Mouse (Mus musculus): ENCODE results near the gene Ppia. TPM values are rescaled to one million over a fixed set of nuclear protein-coding genes. Genes with fewer than 3 reads are reported as not detected.
"Not testable (repeated sequence)": the region's sequence is repeated elsewhere in the genome, so short reads cannot be mapped to it uniquely, and the experiment has no call there.

The Ppia gene
- polyA plus RNA-seq, 1 experiment from 2014 or later, result 4,857 TPM

- WGBS, result 42% methylated on average over 4 of the region's 4 CpGs
- Histone ChIP-seq H3K9me3 (ENCODE audit: control insufficient read depth, low read length) (no peaks in the 10 kb centered on the region), H3K4me1 (ENCODE audit: control insufficient read depth, insufficient read depth, low read length) (no peaks in the 10 kb centered on the region), H3K9ac (ENCODE audit: low read depth, low read length) (peak overlapping the region; percentile 87), H3K27me3 (replicated peaks; ENCODE audit: control insufficient read depth, insufficient read depth, low read length) (no peaks in the 10 kb centered on the region), H3K36me3 (ENCODE audit: control insufficient read depth, insufficient read depth, low read length) (peaks cover 22% of the 10 kb centered on the region), H3K27ac (replicated peaks; ENCODE audit: low read depth, low read length) (peak overlapping the region; percentile 96; the same call in 1 of the 2 replicates), H3K4me3 (ENCODE audit: low read depth, low read length) (peak overlapping the region; percentile 77), H3K4me2 (ENCODE audit: low read depth, low read length) (peak overlapping the region; percentile 64)
- DNase-seq (ENCODE audit: low spot score) (no peak), ATAC-seq (ENCODE audit: low read depth) (no peak)
These were observed 27.9 kb downstream of the Ppia start for GRCm38 (mm10) chr11:6443102-6443501.

GRCm38 (mm10) chr11:6443727-6444076 lies 28.5 kb downstream of the Ppia start:
- under 1% methylated on average over 10 of the region's 10 CpGs for WGBS
- DNase-seq (ENCODE audit: low spot score), result no peak

GRCm38 (mm10) chr11:6444077-6444853 lies 29.0 kb downstream of the Ppia start, which contains the start of gene H2afv:
H2afv (minus strand) TSS chr11:6444443.
- Histone ChIP-seq H3K36me3 (ENCODE audit: control insufficient read depth, insufficient read depth, low read length) (peaks cover 10% of the 10 kb centered on the region; the same call in 1 of the 2 replicates), H3K27me3 (replicated peaks; ENCODE audit: control insufficient read depth, insufficient read depth, low read length) (no peaks in the 10 kb centered on the region), H3K4me2 (ENCODE audit: low read depth, low read length) (peak within 1 kb of the TSS; percentile 64), H3K27ac (replicated peaks; ENCODE audit: low read depth, low read length) (peak within 1 kb of the TSS; percentile 96), H3K9ac (ENCODE audit: low read depth, low read length) (peak within 1 kb of the TSS; percentile 87), H3K4me3 (ENCODE audit: low read depth, low read length) (peak within 1 kb of the TSS; percentile 77), H3K4me1 (ENCODE audit: control insufficient read depth, insufficient read depth, low read length) (no peaks in the 10 kb centered on the region), H3K9me3 (ENCODE audit: control insufficient read depth, low read length) (no peaks in the 10 kb centered on the region)
- ATAC-seq (ENCODE audit: low read depth), result peak; percentile 99
- DNase-seq (ENCODE audit: low spot score), result peak; percentile 100
- WGBS, result under 1% methylated on average over 66 of the region's 80 CpGs

More at GRCm38 (mm10) chr11:6443727-6444076, 28.5 kb downstream of the Ppia start:
- Histone ChIP-seq H3K4me2 (ENCODE audit: low read depth, low read length) (peak overlapping the region; percentile 64), H3K27me3 (replicated peaks; ENCODE audit: control insufficient read depth, insufficient read depth, low read length) (no peaks in the 10 kb centered on the region), H3K9ac (ENCODE audit: low read depth, low read length) (peak overlapping the region; percentile 87), H3K27ac (replicated peaks; ENCODE audit: low read depth, low read length) (peak overlapping the region; percentile 96), H3K4me3 (ENCODE audit: low read depth, low read length) (peak overlapping the region; percentile 77), H3K4me1 (ENCODE audit: control insufficient read depth, insufficient read depth, low read length) (no peaks in the 10 kb centered on the region), H3K9me3 (ENCODE audit: control insufficient read depth, low read length) (no peaks in the 10 kb centered on the region), H3K36me3 (ENCODE audit: control insufficient read depth, insufficient read depth, low read length) (peaks cover 16% of the 10 kb centered on the region)
- no peak for ATAC-seq (ENCODE audit: low read depth)

- DNase-seq (ENCODE audit: low spot score) (no peak), ATAC-seq (ENCODE audit: low read depth) (no peak)
- Histone ChIP-seq H3K27me3 (replicated peaks; ENCODE audit: control insufficient read depth, insufficient read depth, low read length) (no peaks in the 10 kb centered on the region), H3K27ac (replicated peaks; ENCODE audit: low read depth, low read length) (no peak overlapping the region), H3K36me3 (ENCODE audit: control insufficient read depth, insufficient read depth, low read length) (peaks cover 10% of the 10 kb centered on the region; the same call in 1 of the 2 replicates), H3K4me2 (ENCODE audit: low read depth, low read length) (no peak overlapping the region), H3K9me3 (ENCODE audit: control insufficient read depth, low read length) (no peaks in the 10 kb centered on the region), H3K9ac (ENCODE audit: low read depth, low read length) (no peak overlapping the region), H3K4me1 (ENCODE audit: control insufficient read depth, insufficient read depth, low read length) (no peaks in the 10 kb centered on the region), H3K4me3 (ENCODE audit: low read depth, low read length) (no peak overlapping the region)
- 78% methylated on average over 4 of the region's 4 CpGs for WGBS
These were observed 30.2 kb downstream of the Ppia start for GRCm38 (mm10) chr11:6445441-6445840.

GRCm38 (mm10) chr11:6445951-6446350 lies 30.7 kb downstream of the Ppia start:
- no peaks in the 10 kb centered on the region for H3K9me3 ChIP-seq (ENCODE audit: control insufficient read depth, low read length)
- DNase-seq (ENCODE audit: low spot score) (no peak), ATAC-seq (ENCODE audit: low read depth) (no peak)
- no peak overlapping the region for H3K4me2 ChIP-seq (ENCODE audit: low read depth, low read length)
- 88% methylated on average over 7 of the region's 7 CpGs for WGBS
- H3K36me3 ChIP-seq (ENCODE audit: control insufficient read depth, insufficient read depth, low read length), result peaks cover 7% of the 10 kb centered on the region; the same call in 1 of the 2 replicates
- H3K9ac ChIP-seq (ENCODE audit: low read depth, low read length), result no peak overlapping the region
- H3K27me3 ChIP-seq (replicated peaks; ENCODE audit: control insufficient read depth, insufficient read depth, low read length), result no peaks in the 10 kb centered on the region
- no peak overlapping the region for H3K27ac ChIP-seq (replicated peaks; ENCODE audit: low read depth, low read length)
- no peak overlapping the region for H3K4me3 ChIP-seq (ENCODE audit: low read depth, low read length)
- no peaks in the 10 kb centered on the region for H3K4me1 ChIP-seq (ENCODE audit: control insufficient read depth, insufficient read depth, low read length)

GRCm38 (mm10) chr11:6447493-6447892 lies 32.2 kb downstream of the Ppia start:
- Histone ChIP-seq H3K27ac (replicated peaks; ENCODE audit: low read depth, low read length) (no peak overlapping the region), H3K36me3 (ENCODE audit: control insufficient read depth, insufficient read depth, low read length) (no peaks in the 10 kb centered on the region), H3K9ac (ENCODE audit: low read depth, low read length) (no peak overlapping the region), H3K4me3 (ENCODE audit: low read depth, low read length) (no peak overlapping the region), H3K27me3 (replicated peaks; ENCODE audit: control insufficient read depth, insufficient read depth, low read length) (no peaks in the 10 kb centered on the region), H3K9me3 (ENCODE audit: control insufficient read depth, low read length) (no peaks in the 10 kb centered on the region), H3K4me1 (ENCODE audit: control insufficient read depth, insufficient read depth, low read length) (no peaks in the 10 kb centered on the region), H3K4me2 (ENCODE audit: low read depth, low read length) (no peak overlapping the region)
- no peak for ATAC-seq (ENCODE audit: low read depth)
- 92% methylated on average over 4 of the region's 4 CpGs for WGBS
- DNase-seq (ENCODE audit: low spot score), result no peak

- H3K4me2 ChIP-seq (ENCODE audit: low read depth, low read length); H3K27ac ChIP-seq (replicated peaks; ENCODE audit: low read depth, low read length); H3K27me3 ChIP-seq (replicated peaks; ENCODE audit: control insufficient read depth, insufficient read depth, low read length); H3K4me3 ChIP-seq (ENCODE audit: low read depth, low read length); H3K9me3 ChIP-seq (ENCODE audit: control insufficient read depth, low read length); DNase-seq (ENCODE audit: low spot score); H3K36me3 ChIP-seq (ENCODE audit: control insufficient read depth, insufficient read depth, low read length); H3K4me1 ChIP-seq (ENCODE audit: control insufficient read depth, insufficient read depth, low read length); ATAC-seq (ENCODE audit: low read depth); H3K9ac ChIP-seq (ENCODE audit: low read depth, low read length): not testable (repeated sequence)
- 91% methylated on average over 5 of the region's 5 CpGs for WGBS
These were observed 32.9 kb downstream of the Ppia start for GRCm38 (mm10) chr11:6448155-6448554.

- no peak for DNase-seq (ENCODE audit: low spot score)
- Histone ChIP-seq H3K9ac (ENCODE audit: low read depth, low read length) (no peak overlapping the region), H3K4me1 (ENCODE audit: control insufficient read depth, insufficient read depth, low read length) (no peaks in the 10 kb centered on the region), H3K36me3 (ENCODE audit: control insufficient read depth, insufficient read depth, low read length) (no peaks in the 10 kb centered on the region), H3K27me3 (replicated peaks; ENCODE audit: control insufficient read depth, insufficient read depth, low read length) (no peaks in the 10 kb centered on the region), H3K4me2 (ENCODE audit: low read depth, low read length) (no peak overlapping the region), H3K4me3 (ENCODE audit: low read depth, low read length) (no peak overlapping the region), H3K9me3 (ENCODE audit: control insufficient read depth, low read length) (no peaks in the 10 kb centered on the region; the same call in 1 of the 2 replicates), H3K27ac (replicated peaks; ENCODE audit: low read depth, low read length) (no peak overlapping the region)
- ATAC-seq (ENCODE audit: low read depth), result no peak
- 83% methylated on average over 6 of the region's 6 CpGs for WGBS
These were observed 40.8 kb downstream of the Ppia start for GRCm38 (mm10) chr11:6456083-6456482.

Data from embryonic facial prominence, embryonic 14.5 days (tissue).